Mouse (Mus musculus): Measurements from ENCODE around the gene Keap1.
"Not testable (repeated sequence)": the region's sequence is repeated elsewhere in the genome, so short reads cannot be mapped to it uniquely, and the experiment has no call there.

Gene Keap1

DNA sequence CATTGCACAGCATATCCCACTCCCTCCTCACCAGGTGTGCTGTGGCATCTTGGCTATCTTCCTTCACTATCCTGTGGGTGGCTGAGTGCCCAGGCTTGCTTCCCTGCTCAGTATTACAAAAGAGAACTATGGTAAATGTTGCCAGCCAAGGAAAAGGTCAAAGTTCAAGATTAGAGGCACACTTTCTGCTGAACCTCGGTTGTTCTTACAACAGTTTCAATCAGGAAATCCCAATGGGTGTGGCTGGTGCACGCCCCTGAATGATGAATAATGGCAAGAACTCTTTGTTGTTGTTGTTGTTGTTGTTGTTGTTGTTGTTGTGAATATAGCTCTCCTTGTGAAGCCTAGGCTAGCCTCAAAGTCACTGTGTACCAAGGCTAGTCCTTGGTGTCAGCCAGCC, 22.7 kb upstream of the Keap1 start:
- peak; percentile 61 for DNase-seq (ENCODE audit: low spot score)

DNA sequence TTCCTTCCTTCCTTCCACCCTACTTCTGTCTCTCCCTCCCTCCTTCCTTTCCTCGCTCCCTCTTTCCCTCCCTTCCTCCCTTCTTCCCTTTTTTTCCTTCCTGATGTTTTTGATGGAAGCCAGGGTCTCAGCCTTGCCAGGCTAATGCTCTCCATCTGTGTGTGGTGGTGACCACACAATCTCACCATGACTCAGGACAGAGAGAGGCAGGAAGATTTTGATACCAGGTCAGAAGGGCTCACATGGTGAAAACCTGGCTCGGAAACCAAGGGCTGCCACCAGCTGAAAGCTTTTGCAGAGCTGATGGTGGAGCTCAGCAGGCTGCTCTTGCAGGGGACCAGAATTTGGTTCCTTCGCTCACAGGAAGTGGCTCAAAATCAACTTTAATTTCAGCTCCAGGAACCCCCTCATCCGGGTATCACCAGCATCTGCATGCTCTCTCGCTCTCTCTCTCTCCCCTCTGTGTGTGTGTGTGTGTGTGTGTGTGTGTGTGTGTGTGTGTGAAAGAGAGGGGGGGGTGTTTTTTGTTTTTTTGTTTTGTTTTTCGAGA, 21.4 kb upstream of the Keap1 start:
- DNase-seq (ENCODE audit: low spot score), result no peak

DNA sequence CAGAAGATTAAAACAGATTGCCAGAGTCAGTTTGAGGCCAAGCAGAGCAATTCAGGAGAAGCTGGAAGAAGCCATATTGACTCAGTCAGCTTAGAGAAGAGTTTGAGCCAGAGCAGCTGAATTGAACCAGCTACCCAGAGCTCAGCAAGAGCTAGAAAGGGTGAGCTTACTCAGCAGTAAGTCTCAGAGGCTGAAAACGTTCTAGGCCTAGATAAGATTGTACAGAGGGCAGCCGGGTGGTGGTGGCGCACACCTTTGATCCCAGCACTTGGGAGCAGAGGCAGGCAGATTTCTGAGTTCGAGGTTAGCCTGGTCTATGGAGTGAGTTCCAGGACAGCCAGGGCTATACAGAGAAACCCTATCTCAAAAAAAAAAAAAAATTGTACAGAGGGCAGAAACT, 17.2 kb upstream of the Keap1 start:
- DNase-seq (ENCODE audit: low spot score), result not testable (repeated sequence)

- DNase-seq (ENCODE audit: low spot score), result no peak
These were observed 15.5 kb upstream of the Keap1 start for GRCm38 (mm10) chr9:21254690-21255089.

- no peak for DNase-seq (ENCODE audit: low spot score)
These were observed 12.1 kb upstream of the Keap1 start for GRCm38 (mm10) chr9:21251116-21251735.

GRCm38 (mm10) chr9:21250509-21250908, 11.3 kb upstream of the Keap1 start:
- no peak for DNase-seq (ENCODE audit: low spot score)

DNA sequence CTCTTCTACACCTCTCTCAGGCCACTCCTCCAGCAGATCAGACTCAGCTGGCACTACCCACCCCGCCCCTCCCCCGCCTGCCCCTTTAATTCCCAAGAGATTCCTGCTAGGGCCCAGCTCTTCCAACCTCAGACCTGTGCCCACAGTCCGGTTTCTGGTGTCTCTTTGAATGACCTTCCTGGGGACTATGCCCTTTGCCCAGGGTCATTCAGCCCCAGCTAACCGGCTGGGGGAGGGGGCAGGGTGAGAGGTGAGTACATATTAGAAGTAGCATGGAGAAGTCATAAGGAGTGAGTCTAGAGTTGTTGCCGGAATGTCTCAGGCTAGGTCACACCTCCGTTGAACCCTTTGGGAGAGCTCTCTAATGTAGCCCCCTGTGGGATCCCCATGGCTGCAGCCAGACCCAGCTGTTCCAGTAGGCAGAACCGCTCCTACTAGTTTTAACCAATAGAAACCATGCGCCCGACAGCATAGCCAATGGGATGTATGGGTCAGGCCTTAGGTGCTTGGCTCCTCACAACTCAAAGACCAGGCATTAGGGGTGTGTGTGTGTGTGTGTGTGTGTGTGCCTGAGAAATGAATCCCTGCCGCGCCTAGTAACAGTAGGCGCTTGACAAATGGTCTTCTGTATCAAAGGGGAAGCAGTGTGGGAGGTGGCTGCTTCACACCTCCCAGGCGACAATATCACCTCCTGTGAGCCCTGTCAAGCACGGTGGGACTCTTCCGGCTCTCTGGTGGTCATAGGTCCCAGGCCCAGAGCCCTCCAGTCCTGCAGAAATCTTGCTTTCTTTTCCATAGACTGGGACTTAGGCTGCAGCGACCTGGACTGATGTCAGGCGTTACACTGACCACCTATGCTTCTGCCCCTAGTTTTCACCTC, 10.7 kb upstream of the Keap1 start:
- DNase-seq (ENCODE audit: low spot score), result no peak

DNA sequence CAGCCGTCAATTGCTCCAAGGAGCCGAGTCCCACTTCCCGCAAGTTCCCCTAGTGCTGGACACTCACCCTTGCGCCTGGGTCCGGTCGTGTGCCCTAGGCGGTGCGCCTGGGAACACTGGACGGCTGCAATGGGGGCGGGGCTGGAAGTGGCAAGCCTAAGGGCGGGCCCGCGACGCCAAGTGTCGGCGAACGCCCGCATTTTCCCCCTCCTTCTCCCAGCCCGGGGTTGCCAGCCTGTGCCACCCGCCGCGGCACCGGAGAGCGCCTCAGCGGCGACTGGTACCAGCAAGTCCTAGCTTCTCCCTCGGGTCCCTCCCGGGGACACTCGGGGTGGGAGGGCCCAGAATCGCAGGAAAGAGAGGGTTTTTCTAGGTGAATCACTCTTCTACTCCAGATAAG, 9.2 kb upstream of the Keap1 start, which contains the start of gene S1pr5:
TSS of gene S1pr5 (minus strand) at position 118 of the 400 bp plus-strand sequence.
- no peak for DNase-seq (ENCODE audit: low spot score)

GRCm38 (mm10) chr9:21246342-21246741, 7.2 kb upstream of the Keap1 start:
- no peak for DNase-seq (ENCODE audit: low spot score)

- DNase-seq (ENCODE audit: low spot score), result no peak
These were observed 5.9 kb upstream of the Keap1 start for GRCm38 (mm10) chr9:21245113-21245487.

DNA sequence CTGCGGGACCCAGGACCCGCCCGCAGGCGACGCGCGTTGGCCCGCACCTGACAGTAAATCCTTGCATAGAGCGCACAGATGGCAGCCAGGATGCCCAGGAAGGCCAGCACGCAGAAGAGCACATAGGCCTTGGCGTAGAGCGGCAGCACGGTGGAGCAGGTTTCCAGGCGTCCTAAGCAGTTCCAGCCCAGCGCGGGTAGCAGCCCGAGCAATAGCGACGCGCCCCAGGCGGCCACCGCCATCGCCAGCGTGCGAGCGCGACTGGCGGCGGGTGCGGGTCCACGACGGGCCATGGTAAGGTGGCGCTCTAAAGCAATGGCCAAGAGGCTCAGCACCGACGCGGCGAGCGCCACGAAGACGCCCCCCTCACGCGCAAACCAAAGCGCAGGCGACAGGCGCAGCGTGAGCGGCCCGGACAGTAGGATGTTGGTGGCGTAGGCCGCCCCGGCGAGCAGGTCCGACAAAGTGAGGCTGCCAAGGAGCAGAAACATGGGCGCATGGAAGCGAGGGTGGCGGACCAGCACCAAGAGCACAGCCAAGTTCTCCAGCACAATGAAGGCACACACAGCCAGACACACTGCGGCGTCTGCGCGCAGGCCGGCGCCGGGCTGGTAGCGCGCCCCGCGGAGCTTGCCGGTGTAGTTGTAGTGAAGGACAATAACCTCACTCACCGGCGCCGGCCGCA, 5.4 kb upstream of the Keap1 start:
- no peak for DNase-seq (ENCODE audit: low spot score)

- DNase-seq (ENCODE audit: low spot score), result no peak
These were observed 4.8 kb upstream of the Keap1 start for GRCm38 (mm10) chr9:21243826-21244427.

GRCm38 (mm10) chr9:21241343-21241742, 2.2 kb upstream of the Keap1 start:
- DNase-seq (ENCODE audit: low spot score), result peak; percentile 53

GRCm38 (mm10) chr9:21239465-21239848, 296 bp upstream of the Keap1 start:
- no peak for DNase-seq (ENCODE audit: low spot score)

GRCm38 (mm10) chr9:21238004-21238732, 993 bp downstream of the Keap1 start:
- peak; percentile 72 for DNase-seq (ENCODE audit: low spot score)

DNA sequence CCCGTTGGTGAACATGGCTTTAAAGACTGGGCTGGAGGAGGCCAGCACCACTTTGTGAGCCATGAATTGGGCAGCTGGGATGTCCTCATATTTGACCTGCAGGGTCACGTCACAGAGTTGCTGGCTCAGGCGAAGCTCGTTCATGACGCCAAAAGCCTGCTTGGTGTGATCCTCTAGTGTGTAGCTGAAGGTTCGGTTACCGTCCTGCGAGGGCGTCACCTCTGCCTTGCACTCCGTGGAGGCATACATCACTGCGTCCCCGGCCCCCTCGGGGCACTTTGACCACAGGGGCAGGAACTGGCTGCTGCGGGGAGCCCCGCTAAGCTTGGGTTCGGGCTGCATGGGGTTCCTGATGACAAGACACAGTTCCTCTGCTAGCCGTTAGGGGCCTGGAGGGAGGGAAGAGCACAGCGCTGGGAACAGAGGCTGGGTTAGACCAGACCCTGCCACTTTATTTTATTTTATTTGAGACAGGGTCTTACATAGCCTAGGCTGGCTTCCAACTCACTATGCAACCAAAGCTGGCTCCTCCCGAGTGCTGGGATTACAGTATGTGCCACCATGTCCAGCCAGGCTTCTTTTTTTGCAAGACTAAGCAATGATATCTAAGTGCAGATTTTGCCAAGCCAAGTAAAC, 1.7 kb downstream of the Keap1 start:
- peak; percentile 31 for DNase-seq (ENCODE audit: low spot score)

- DNase-seq (ENCODE audit: low spot score), result no peak
These were observed 2.2 kb downstream of the Keap1 start for GRCm38 (mm10) chr9:21236991-21237367.

DNA sequence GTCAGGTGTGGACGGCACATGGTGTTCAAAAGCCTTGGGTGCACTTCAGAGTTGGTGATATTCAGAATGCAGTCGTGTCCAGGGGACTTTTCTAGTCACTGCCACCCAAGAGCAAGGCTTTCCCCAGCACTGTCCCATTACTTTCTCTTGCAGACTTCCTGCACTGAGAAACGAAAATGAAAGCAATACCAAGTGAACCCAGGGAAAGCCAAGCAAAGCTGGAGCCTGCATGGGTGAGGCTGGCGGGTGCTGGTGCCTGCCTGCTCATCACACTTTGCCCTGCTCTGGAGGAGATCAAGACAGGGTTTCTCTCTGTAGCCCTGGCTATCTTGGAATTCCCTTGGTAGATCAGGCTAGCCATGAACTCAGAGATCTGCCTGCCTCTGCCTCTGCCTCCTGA, 3.8 kb downstream of the Keap1 start:
- DNase-seq (ENCODE audit: low spot score), result peak; percentile 28

GRCm38 (mm10) chr9:21233805-21234204, 5.4 kb downstream of the Keap1 start:
- no peak for DNase-seq (ENCODE audit: low spot score)

GRCm38 (mm10) chr9:21233366-21233765, 5.8 kb downstream of the Keap1 start:
- no peak for DNase-seq (ENCODE audit: low spot score)

- no peak for DNase-seq (ENCODE audit: low spot score)
These were observed 6.3 kb downstream of the Keap1 start for GRCm38 (mm10) chr9:21232867-21233266.

All from adipocyte (in vitro differentiated cells).